Mouse (Mus musculus) macrophage (primary cell): Measurements from ENCODE around the gene Tjap1. TPM values are rescaled to one million over a fixed set of nuclear protein-coding genes. Genes with fewer than 3 reads are reported as not detected.

ENCODE experiments used
- H3K27ac ChIP-seq: fragments of 350-480 bp; formaldehyde crosslinking; 2 replicates; pipeline ENCODE4 v1.9.0; 2021
- H3K36me3 ChIP-seq: fragments of 350-480 bp; formaldehyde crosslinking; 2 replicates; pipeline ENCODE4 v1.9.0; 2021; ENCODE audit errors: inconsistent target
- H3K4me3 ChIP-seq: fragments of 350-480 bp; formaldehyde crosslinking; 2 replicates; pipeline ENCODE4 v1.9.0; 2021; ENCODE audit errors: inconsistent target
- H3K79me2 ChIP-seq: fragments of 350-480 bp; formaldehyde crosslinking; 2 replicates; pipeline ENCODE4 v1.9.0; 2021; ENCODE audit errors: inconsistent target
- WGBS: methylation state at CpG from one replicate; pipeline ENCODE4 v1.1.7; 2026; ENCODE audit warnings: inconsistent platforms; ENCODE audit not compliant: missing documents; 5-methylcytosine and 5-hydroxymethylcytosine counted together
- polyA plus RNA-seq: library from polyadenylated mRNA; stranded (reverse); fragments of 250-400 nt; gene quantifications from 3 replicates; pipeline ENCODE4 v1.2.4, GENCODE M21; 2018; ENCODE audit warnings: inconsistent platforms

The Tjap1 gene
- polyA plus RNA-seq, 1 experiment from 2014 or later = 9.7 TPM

- Histone ChIP-seq H3K36me3 (peaks cover 26% of the 10 kb centered on the region; the same call in 1 of the 2 replicates), H3K27ac (no peak overlapping the region), H3K79me2 (peaks cover 25% of the 10 kb centered on the region), H3K4me3 (no peak overlapping the region)
- 59% methylated on average over 14 of the region's 14 CpGs for WGBS
These were observed 30.0 kb downstream of the Tjap1 start for GRCm38 (mm10) chr17:46252571-46253451.

DNA sequence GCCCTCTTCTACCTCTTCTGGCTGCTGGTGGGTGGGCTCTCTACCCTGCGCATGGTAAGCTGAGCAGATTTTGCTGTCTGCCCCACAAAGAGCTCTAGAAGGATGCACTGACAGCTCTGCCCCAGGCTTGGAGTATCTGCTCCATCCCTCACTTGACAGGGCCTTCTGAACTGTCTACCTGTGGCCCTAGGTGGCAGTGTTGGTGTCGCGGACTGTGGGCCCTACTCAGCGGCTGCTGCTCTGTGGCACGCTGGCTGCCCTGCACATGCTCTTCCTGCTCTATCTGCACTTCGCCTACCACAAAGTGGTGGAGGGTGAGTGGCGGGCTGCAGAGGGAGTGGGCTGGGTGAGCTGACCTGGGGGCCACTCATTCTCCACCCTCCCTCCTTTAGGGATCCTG is 31.7 kb downstream of the Tjap1 start:
- no peak overlapping the region for H3K4me3 ChIP-seq
- no peak overlapping the region for H3K27ac ChIP-seq
- 96% methylated on average over 3 of the region's 7 CpGs for WGBS
- H3K79me2 ChIP-seq = peaks cover 39% of the 10 kb centered on the region
- H3K36me3 ChIP-seq = peaks cover 26% of the 10 kb centered on the region; the same call in 1 of the 2 replicates

GRCm38 (mm10) chr17:46248189-46248522 is 34.7 kb downstream of the Tjap1 start:
- H3K4me3 ChIP-seq = peak overlapping the region; percentile 96
- H3K36me3 ChIP-seq = peaks cover 56% of the 10 kb centered on the region
- WGBS = 2% methylated on average over 36 of the region's 37 CpGs
- H3K27ac ChIP-seq = peak overlapping the region; percentile 46
- peaks cover 39% of the 10 kb centered on the region for H3K79me2 ChIP-seq

- peak within 1 kb of the TSS; percentile 96 for H3K4me3 ChIP-seq
- peaks cover 61% of the 10 kb centered on the region for H3K36me3 ChIP-seq
- WGBS = under 1% methylated on average over 53 of the region's 53 CpGs
- peak within 1 kb of the TSS; percentile 46 for H3K27ac ChIP-seq
- H3K79me2 ChIP-seq = peaks cover 39% of the 10 kb centered on the region
These were observed 35.2 kb downstream of the Tjap1 start, which contains the start of the genes Polr1c and Yipf3 for GRCm38 (mm10) chr17:46247512-46248188. Gene Polr1c, minus strand, starts transcription at chr17:46248054. Gene Yipf3, plus strand, starts transcription at chr17:46248080.

DNA sequence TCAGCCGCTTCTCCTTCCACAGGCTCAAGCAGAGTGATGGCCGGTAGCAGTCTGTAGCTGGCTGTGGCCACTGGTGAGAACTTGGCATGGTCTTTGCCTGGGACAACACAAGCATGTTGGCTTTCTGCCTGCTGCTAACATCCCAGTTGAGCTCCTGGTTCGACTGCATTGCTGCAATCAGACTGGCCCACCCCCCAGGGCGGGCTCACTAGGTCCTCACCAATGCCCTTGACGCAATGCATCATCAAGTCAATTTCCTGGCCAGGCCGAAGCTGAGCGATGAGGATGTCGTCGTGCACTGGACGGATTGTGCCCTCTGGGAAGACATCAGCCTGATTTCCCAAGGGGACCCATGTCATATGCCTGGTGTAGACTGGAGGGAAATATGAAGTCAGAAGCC is 38.2 kb downstream of the Tjap1 start:
- peaks cover 30% of the 10 kb centered on the region for H3K79me2 ChIP-seq
- peaks cover 58% of the 10 kb centered on the region for H3K36me3 ChIP-seq
- no peak overlapping the region for H3K4me3 ChIP-seq
- 82% methylated on average over 8 of the region's 10 CpGs for WGBS
- no peak overlapping the region for H3K27ac ChIP-seq

GRCm38 (mm10) chr17:46243624-46244023 is 39.2 kb downstream of the Tjap1 start:
- Histone ChIP-seq H3K79me2 (peaks cover 20% of the 10 kb centered on the region), H3K36me3 (peaks cover 66% of the 10 kb centered on the region), H3K4me3 (no peak overlapping the region), H3K27ac (no peak overlapping the region)
- 95% methylated on average over 2 of the region's 2 CpGs for WGBS

- Histone ChIP-seq H3K4me3 (no peak overlapping the region), H3K36me3 (peaks cover 66% of the 10 kb centered on the region), H3K27ac (no peak overlapping the region), H3K79me2 (peaks cover 15% of the 10 kb centered on the region)
- 98% methylated on average over 4 of the region's 4 CpGs for WGBS
These were observed 39.8 kb downstream of the Tjap1 start for GRCm38 (mm10) chr17:46242993-46243392.

DNA sequence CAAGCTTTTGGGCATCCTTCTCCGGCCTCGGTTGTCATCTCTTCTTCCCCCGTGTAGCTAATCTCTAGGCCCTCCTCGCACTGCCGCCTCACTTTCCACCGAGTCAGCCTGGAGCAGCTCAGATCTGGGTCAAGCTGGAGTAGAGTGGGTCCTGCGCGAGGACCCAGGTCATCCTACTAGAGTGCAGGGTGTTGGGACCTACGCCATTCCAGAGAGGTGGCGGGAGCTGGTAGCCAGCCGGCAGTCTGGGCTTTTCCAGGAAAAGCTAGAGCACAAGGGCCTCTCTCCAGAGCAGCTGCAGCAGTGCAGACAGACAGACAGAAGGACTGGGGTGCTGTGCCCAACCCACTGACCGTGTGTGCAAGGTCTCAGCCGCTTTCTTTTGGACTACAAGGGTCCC is 40.6 kb downstream of the Tjap1 start:
- H3K27ac ChIP-seq = no peak overlapping the region
- H3K4me3 ChIP-seq = no peak overlapping the region
- H3K36me3 ChIP-seq = peaks cover 71% of the 10 kb centered on the region
- peaks cover 10% of the 10 kb centered on the region for H3K79me2 ChIP-seq
- 98% methylated on average over 13 of the region's 13 CpGs for WGBS

DNA sequence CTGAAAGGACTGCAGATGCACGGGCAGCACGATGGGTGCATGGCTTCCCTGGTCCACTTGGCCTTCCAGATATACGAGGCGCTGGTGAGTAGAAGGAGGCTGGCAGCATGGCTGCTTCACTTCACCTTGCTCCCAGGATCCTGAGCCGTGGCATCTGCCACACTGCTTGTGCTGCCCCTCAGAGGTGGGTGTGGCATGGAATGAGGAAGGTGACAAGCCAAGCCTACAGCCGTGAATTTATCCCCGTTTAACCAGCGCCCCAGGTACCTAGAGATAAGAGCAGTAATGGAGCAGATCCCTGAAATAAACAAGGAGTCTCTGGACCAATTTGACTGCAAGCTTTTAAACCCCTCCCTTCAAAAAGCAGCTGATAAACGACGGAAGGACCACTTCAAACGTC is 41.4 kb downstream of the Tjap1 start:
- Histone ChIP-seq H3K79me2 (peaks cover 2% of the 10 kb centered on the region), H3K27ac (no peak overlapping the region)
- 90% methylated on average over 11 of the region's 11 CpGs for WGBS

DNA sequence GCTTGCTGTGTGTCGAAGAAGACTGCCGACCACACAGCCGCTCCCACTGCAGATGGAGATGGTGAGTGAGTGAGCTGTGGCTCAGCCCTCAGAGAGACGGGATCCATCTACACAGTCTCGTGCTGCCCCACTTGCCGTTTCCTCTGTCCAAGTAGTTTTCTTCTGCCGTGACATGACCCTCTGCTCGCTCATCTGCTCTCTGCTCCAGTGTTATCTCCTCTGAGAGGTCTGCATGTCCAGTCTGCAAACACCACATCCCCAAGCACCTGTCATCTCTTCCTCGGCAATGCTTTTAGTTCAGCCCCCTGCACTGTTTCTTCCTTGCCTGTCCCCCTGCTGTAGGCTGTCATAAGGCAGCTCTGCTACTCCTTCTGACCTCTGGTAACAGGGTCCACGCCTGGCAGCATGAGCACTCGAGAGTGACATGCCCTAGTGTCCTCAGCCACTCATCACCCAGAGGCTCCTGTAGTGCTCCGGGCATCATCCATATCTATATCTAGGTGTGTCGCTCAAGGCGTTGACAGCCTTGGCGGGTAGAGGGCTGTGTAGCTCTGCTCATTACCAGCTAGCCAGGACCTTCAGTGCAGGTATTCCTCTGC is 43.2 kb downstream of the Tjap1 start:
- Histone ChIP-seq H3K4me3 (no peak overlapping the region), H3K79me2 (no peaks in the 10 kb centered on the region), H3K27ac (no peak overlapping the region), H3K36me3 (peaks cover 71% of the 10 kb centered on the region)
- WGBS = 96% methylated on average over 15 of the region's 15 CpGs

More for the DNA sequence above, 41.4 kb downstream of the Tjap1 start:
- Histone ChIP-seq H3K4me3 (no peak overlapping the region), H3K36me3 (peaks cover 79% of the 10 kb centered on the region)

GRCm38 (mm10) chr17:46237480-46237879 is 45.3 kb downstream of the Tjap1 start:
- H3K36me3 ChIP-seq = peaks cover 60% of the 10 kb centered on the region
- H3K4me3 ChIP-seq = no peak overlapping the region
- H3K27ac ChIP-seq = no peak overlapping the region
- no peaks in the 10 kb centered on the region for H3K79me2 ChIP-seq
- WGBS = 84% methylated on average over 4 of the region's 5 CpGs

DNA sequence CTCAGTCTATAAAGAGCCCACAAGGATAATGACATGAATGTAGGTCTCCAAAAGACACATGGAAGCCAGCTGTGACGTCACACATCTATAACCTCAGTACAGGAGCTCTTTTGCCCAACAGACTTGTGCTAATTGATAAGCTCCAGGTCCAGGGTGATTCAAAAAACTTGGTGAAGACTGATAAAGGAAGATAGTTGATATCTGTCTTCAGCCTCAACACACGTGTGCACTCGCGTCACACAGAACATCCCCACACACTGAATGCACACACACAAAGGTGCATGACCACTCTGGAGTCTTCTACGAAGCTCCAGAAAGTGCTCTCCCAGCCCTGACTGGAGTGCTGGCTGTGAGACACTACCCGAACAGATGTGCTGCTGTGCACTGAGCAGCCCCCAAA is 45.7 kb downstream of the Tjap1 start:
- WGBS = 96% methylated on average over 6 of the region's 6 CpGs
- peaks cover 56% of the 10 kb centered on the region for H3K36me3 ChIP-seq
- H3K79me2 ChIP-seq = no peaks in the 10 kb centered on the region
- H3K27ac ChIP-seq = no peak overlapping the region
- H3K4me3 ChIP-seq = no peak overlapping the region

GRCm38 (mm10) chr17:46236067-46236466 is 46.8 kb downstream of the Tjap1 start:
- Histone ChIP-seq H3K79me2 (no peaks in the 10 kb centered on the region), H3K36me3 (peaks cover 54% of the 10 kb centered on the region), H3K27ac (no peak overlapping the region), H3K4me3 (no peak overlapping the region)
- WGBS = 100% methylated on average over 1 of the region's 1 CpGs

- no peak overlapping the region for H3K4me3 ChIP-seq
- H3K27ac ChIP-seq = no peak overlapping the region
- peaks cover 85% of the 10 kb centered on the region for H3K36me3 ChIP-seq
- WGBS = 95% methylated on average over 7 of the region's 7 CpGs
- no peaks in the 10 kb centered on the region for H3K79me2 ChIP-seq
These were observed 55.2 kb downstream of the Tjap1 start for GRCm38 (mm10) chr17:46227576-46227975.

DNA sequence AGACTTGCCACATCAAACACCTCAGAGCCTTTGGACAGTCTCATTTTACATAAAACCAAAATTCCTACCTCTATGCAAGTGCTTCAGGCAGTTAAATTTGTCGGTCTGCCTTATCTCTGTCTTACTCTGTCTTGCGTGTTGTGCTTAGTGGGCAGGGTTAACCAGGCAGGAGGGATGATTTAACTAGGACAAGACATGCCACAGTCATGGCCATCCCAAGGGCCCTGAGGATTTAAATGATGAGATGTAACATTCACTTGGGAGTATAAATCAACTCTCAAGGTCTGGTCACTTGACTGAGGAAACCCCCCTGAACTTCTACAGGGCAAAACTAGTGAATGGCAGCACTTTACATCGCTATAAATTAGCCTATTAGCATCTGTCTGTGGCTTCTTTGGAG is 61.2 kb downstream of the Tjap1 start:
- no peaks in the 10 kb centered on the region for H3K79me2 ChIP-seq
- H3K27ac ChIP-seq = no peak overlapping the region
- H3K4me3 ChIP-seq = no peak overlapping the region
- H3K36me3 ChIP-seq = peaks cover 84% of the 10 kb centered on the region
- 94% methylated on average over 3 of the region's 3 CpGs for WGBS
